Mouse (Mus musculus): ENCODE measurements around the gene Col10a1.
"Not testable (repeated sequence)": the region's sequence is repeated elsewhere in the genome, so short reads cannot be mapped to it uniquely, and the experiment has no call there.

Gene Col10a1

GRCm38 (mm10) chr10:34389681-34390080, at the start of gene Col10a1:
TSS of gene Col10a1 (plus strand) at chr10:34389981.
- no peak for DNase-seq

GRCm38 (mm10) chr10:34341014-34341413, 48.8 kb upstream of the Col10a1 start:
- no peak for DNase-seq

- no peak for DNase-seq
These were observed 47.9 kb upstream of the Col10a1 start for GRCm38 (mm10) chr10:34341886-34342285.

- DNase-seq: no peak
These were observed 37.6 kb upstream of the Col10a1 start for GRCm38 (mm10) chr10:34352166-34352565.

- DNase-seq: no peak
These were observed 31.5 kb upstream of the Col10a1 start for GRCm38 (mm10) chr10:34358263-34358662.

- DNase-seq: no peak
These were observed 26.0 kb upstream of the Col10a1 start for GRCm38 (mm10) chr10:34363756-34364155.

- DNase-seq: no peak
These were observed 21.6 kb upstream of the Col10a1 start for GRCm38 (mm10) chr10:34368138-34368537.

GRCm38 (mm10) chr10:34373332-34373731, 16.4 kb upstream of the Col10a1 start:
- no peak for DNase-seq

- DNase-seq: no peak
These were observed 4.1 kb upstream of the Col10a1 start for GRCm38 (mm10) chr10:34385636-34386035.

- no peak for DNase-seq
These were observed 7.2 kb downstream of the Col10a1 start for GRCm38 (mm10) chr10:34396959-34397358.

GRCm38 (mm10) chr10:34399267-34399666, 9.5 kb downstream of the Col10a1 start:
- no peak for DNase-seq

GRCm38 (mm10) chr10:34418204-34418756, 28.5 kb downstream of the Col10a1 start, which contains the start of gene Nt5dc1:
TSS of gene Nt5dc1 (minus strand) at chr10:34418552.
- peak; percentile 88 for DNase-seq

- not testable (repeated sequence) for DNase-seq
These were observed 29.0 kb downstream of the Col10a1 start for GRCm38 (mm10) chr10:34418794-34419193.

GRCm38 (mm10) chr10:34431783-34432182, 42.0 kb downstream of the Col10a1 start:
- no peak for DNase-seq

- not testable (repeated sequence) for DNase-seq
These were observed 44.4 kb downstream of the Col10a1 start for GRCm38 (mm10) chr10:34434191-34434590.
